Mouse (Mus musculus): ENCODE results near the gene Suclg1.

The Suclg1 gene

GRCm38 (mm10) chr6:73248237-73249048 is at the start of gene Suclg1:
TSS of gene Suclg1 (plus strand) at chr6:73248382.
- peak; percentile 83 for DNase-seq (ENCODE audit: low spot score)

- DNase-seq (ENCODE audit: low spot score): no peak
Observed at GRCm38 (mm10) chr6:73203724-73204123, 44.5 kb upstream of the Suclg1 start.

- no peak for DNase-seq (ENCODE audit: low spot score)
Observed at GRCm38 (mm10) chr6:73204937-73205336, 43.2 kb upstream of the Suclg1 start.

- DNase-seq (ENCODE audit: low spot score): no peak
Observed at GRCm38 (mm10) chr6:73209598-73209997, 38.6 kb upstream of the Suclg1 start.

GRCm38 (mm10) chr6:73210445-73210972 is 37.7 kb upstream of the Suclg1 start:
- no peak for DNase-seq (ENCODE audit: low spot score)

- no peak for DNase-seq (ENCODE audit: low spot score)
Observed at GRCm38 (mm10) chr6:73211036-73211435, 37.1 kb upstream of the Suclg1 start.

- DNase-seq (ENCODE audit: low spot score): no peak
Observed at GRCm38 (mm10) chr6:73211602-73212001, 36.6 kb upstream of the Suclg1 start.

- peak; percentile 83 for DNase-seq (ENCODE audit: low spot score)
Observed at GRCm38 (mm10) chr6:73221189-73221957, 26.8 kb upstream of the Suclg1 start, which contains the start of gene Dnah6. TSS of gene Dnah6 (minus strand) at chr6:73221651.

- peak; percentile 26 for DNase-seq (ENCODE audit: low spot score)
Observed at GRCm38 (mm10) chr6:73221958-73222735, 26.0 kb upstream of the Suclg1 start.

- DNase-seq (ENCODE audit: low spot score): peak; percentile 89
Observed at GRCm38 (mm10) chr6:73222841-73223526, 25.2 kb upstream of the Suclg1 start.

GRCm38 (mm10) chr6:73227376-73228158 is 20.6 kb upstream of the Suclg1 start:
- no peak for DNase-seq (ENCODE audit: low spot score)

GRCm38 (mm10) chr6:73228408-73228807 is 19.8 kb upstream of the Suclg1 start:
- no peak for DNase-seq (ENCODE audit: low spot score)

GRCm38 (mm10) chr6:73228881-73229280 is 19.3 kb upstream of the Suclg1 start:
- no peak for DNase-seq (ENCODE audit: low spot score)

GRCm38 (mm10) chr6:73232152-73232584 is 16.0 kb upstream of the Suclg1 start:
- no peak for DNase-seq (ENCODE audit: low spot score)

GRCm38 (mm10) chr6:73233202-73233726 is 14.9 kb upstream of the Suclg1 start:
- DNase-seq (ENCODE audit: low spot score): no peak

GRCm38 (mm10) chr6:73234302-73234900 is 13.8 kb upstream of the Suclg1 start:
- DNase-seq (ENCODE audit: low spot score): no peak

GRCm38 (mm10) chr6:73235650-73236049 is 12.5 kb upstream of the Suclg1 start:
- DNase-seq (ENCODE audit: low spot score): no peak

- DNase-seq (ENCODE audit: low spot score): no peak
Observed at GRCm38 (mm10) chr6:73246821-73247220, 1.4 kb upstream of the Suclg1 start.

GRCm38 (mm10) chr6:73247452-73247851 is 730 bp upstream of the Suclg1 start:
- no peak for DNase-seq (ENCODE audit: low spot score)

- no peak for DNase-seq (ENCODE audit: low spot score)
Observed at GRCm38 (mm10) chr6:73249049-73249422, 854 bp downstream of the Suclg1 start.

All from ovary, postnatal 36 days (tissue).